Mouse (Mus musculus): ENCODE measurements around the gene Tstd3. TPM values are rescaled to one million over a fixed set of nuclear protein-coding genes. Genes with fewer than 3 reads are reported as not detected.

The Tstd3 gene
- 12.4 and 13.7 TPM in 2 replicates for polyA plus RNA-seq (2014; fragmentation: Nextera tagmentation; extraction: Ambion mirVana)

GRCm38 (mm10) chr4:21766863-21767304, at the start of gene Tstd3, which contains the start of gene Usp45:
Tstd3 (minus strand) TSS chr4:21767212.
Usp45 (plus strand) TSS chr4:21767156.
- Histone ChIP-seq H3K9ac (ENCODE audit: low read depth, low read length) (peak within 1 kb of the TSS; percentile 56; the same call in 1 of the 2 replicates), H3K27ac (ENCODE audit: low read depth, low read length) (no peak within 1 kb of the TSS), H3K4me1 (ENCODE audit: control insufficient read depth, insufficient read depth, low read length) (0 out of 2 replicates have a peak, but pooled peaks cover 4% of the 10 kb centered on the region), H3K27me3 (ENCODE audit: control insufficient read depth, insufficient read depth, low read length) (no peaks in the 10 kb centered on the region), H3K4me3 (ENCODE audit: low read length) (peak within 1 kb of the TSS; percentile 62), H3K36me3 (ENCODE audit: control insufficient read depth, insufficient read depth, low read length) (no peaks in the 10 kb centered on the region), H3K4me2 (replicated peaks; ENCODE audit: low read depth, low read length) (peak within 1 kb of the TSS; percentile 77), H3K9me3 (ENCODE audit: control insufficient read depth, low read length) (no peaks in the 10 kb centered on the region)
- WGBS, result 3% methylated on average over 17 of the region's 17 CpGs
- ATAC-seq (ENCODE audit: low FRiP score, low TSS enrichment), result peak; percentile 96

GRCm38 (mm10) chr4:21814029-21814428, 47.0 kb upstream of the Tstd3 start:
- Histone ChIP-seq H3K9me3 (ENCODE audit: control insufficient read depth, low read length) (no peaks in the 10 kb centered on the region), H3K4me3 (ENCODE audit: low read length) (no peak overlapping the region), H3K27me3 (ENCODE audit: control insufficient read depth, insufficient read depth, low read length) (no peaks in the 10 kb centered on the region), H3K4me2 (replicated peaks; ENCODE audit: low read depth, low read length) (no peak overlapping the region), H3K9ac (ENCODE audit: low read depth, low read length) (no peak overlapping the region), H3K36me3 (ENCODE audit: control insufficient read depth, insufficient read depth, low read length) (peaks cover 25% of the 10 kb centered on the region; the same call in 1 of the 2 replicates), H3K27ac (ENCODE audit: low read depth, low read length) (no peak overlapping the region), H3K4me1 (ENCODE audit: control insufficient read depth, insufficient read depth, low read length) (no peaks in the 10 kb centered on the region)
- ATAC-seq (ENCODE audit: low FRiP score, low TSS enrichment), result peak; percentile 83
- 42% methylated on average over 2 of the region's 2 CpGs for WGBS

- Histone ChIP-seq H3K36me3 (ENCODE audit: control insufficient read depth, insufficient read depth, low read length) (peaks cover 21% of the 10 kb centered on the region; the same call in 1 of the 2 replicates), H3K4me1 (ENCODE audit: control insufficient read depth, insufficient read depth, low read length) (no peaks in the 10 kb centered on the region), H3K27ac (ENCODE audit: low read depth, low read length) (no peak overlapping the region), H3K27me3 (ENCODE audit: control insufficient read depth, insufficient read depth, low read length) (no peaks in the 10 kb centered on the region), H3K4me2 (replicated peaks; ENCODE audit: low read depth, low read length) (no peak overlapping the region), H3K4me3 (ENCODE audit: low read length) (no peak overlapping the region), H3K9me3 (ENCODE audit: control insufficient read depth, low read length) (no peaks in the 10 kb centered on the region), H3K9ac (ENCODE audit: low read depth, low read length) (no peak overlapping the region)
- no peak for ATAC-seq (ENCODE audit: low FRiP score, low TSS enrichment)
- 90% methylated on average over 6 of the region's 6 CpGs for WGBS
Measured at GRCm38 (mm10) chr4:21812635-21813034, 45.6 kb upstream of the Tstd3 start.

GRCm38 (mm10) chr4:21810608-21811007, 43.6 kb upstream of the Tstd3 start:
- H3K27me3 ChIP-seq (ENCODE audit: control insufficient read depth, insufficient read depth, low read length), result no peaks in the 10 kb centered on the region
- ATAC-seq (ENCODE audit: low FRiP score, low TSS enrichment), result no peak
- no peaks in the 10 kb centered on the region for H3K9me3 ChIP-seq (ENCODE audit: control insufficient read depth, low read length)
- H3K36me3 ChIP-seq (ENCODE audit: control insufficient read depth, insufficient read depth, low read length), result peaks cover 19% of the 10 kb centered on the region; the same call in 1 of the 2 replicates
- H3K4me2 ChIP-seq (replicated peaks; ENCODE audit: low read depth, low read length), result no peak overlapping the region
- no peak overlapping the region for H3K9ac ChIP-seq (ENCODE audit: low read depth, low read length)
- no peak overlapping the region for H3K27ac ChIP-seq (ENCODE audit: low read depth, low read length)
- no peak overlapping the region for H3K4me3 ChIP-seq (ENCODE audit: low read length)
- WGBS, result 88% methylated on average over 3 of the region's 3 CpGs
- no peaks in the 10 kb centered on the region for H3K4me1 ChIP-seq (ENCODE audit: control insufficient read depth, insufficient read depth, low read length)

GRCm38 (mm10) chr4:21807204-21807603, 40.2 kb upstream of the Tstd3 start:
- peaks cover 26% of the 10 kb centered on the region for H3K36me3 ChIP-seq (ENCODE audit: control insufficient read depth, insufficient read depth, low read length)
- 79% methylated on average over 5 of the region's 5 CpGs for WGBS
- no peaks in the 10 kb centered on the region for H3K4me1 ChIP-seq (ENCODE audit: control insufficient read depth, insufficient read depth, low read length)
- H3K9me3 ChIP-seq (ENCODE audit: control insufficient read depth, low read length), result no peaks in the 10 kb centered on the region
- H3K4me2 ChIP-seq (replicated peaks; ENCODE audit: low read depth, low read length), result no peak overlapping the region
- no peak overlapping the region for H3K27ac ChIP-seq (ENCODE audit: low read depth, low read length)
- no peak overlapping the region for H3K4me3 ChIP-seq (ENCODE audit: low read length)
- no peak overlapping the region for H3K9ac ChIP-seq (ENCODE audit: low read depth, low read length)
- H3K27me3 ChIP-seq (ENCODE audit: control insufficient read depth, insufficient read depth, low read length), result no peaks in the 10 kb centered on the region
- ATAC-seq (ENCODE audit: low FRiP score, low TSS enrichment), result no peak

GRCm38 (mm10) chr4:21801620-21802019, 34.6 kb upstream of the Tstd3 start:
- ATAC-seq (ENCODE audit: low FRiP score, low TSS enrichment), result no peak
- no peaks in the 10 kb centered on the region for H3K4me1 ChIP-seq (ENCODE audit: control insufficient read depth, insufficient read depth, low read length)
- H3K9me3 ChIP-seq (ENCODE audit: control insufficient read depth, low read length), result no peaks in the 10 kb centered on the region
- H3K4me2 ChIP-seq (replicated peaks; ENCODE audit: low read depth, low read length), result no peak overlapping the region
- WGBS, result 100% methylated on average over 2 of the region's 2 CpGs
- H3K27me3 ChIP-seq (ENCODE audit: control insufficient read depth, insufficient read depth, low read length), result no peaks in the 10 kb centered on the region
- H3K4me3 ChIP-seq (ENCODE audit: low read length), result no peak overlapping the region
- H3K9ac ChIP-seq (ENCODE audit: low read depth, low read length), result no peak overlapping the region
- peaks cover 36% of the 10 kb centered on the region for H3K36me3 ChIP-seq (ENCODE audit: control insufficient read depth, insufficient read depth, low read length)
- H3K27ac ChIP-seq (ENCODE audit: low read depth, low read length), result no peak overlapping the region

GRCm38 (mm10) chr4:21801013-21801412, 34.0 kb upstream of the Tstd3 start:
- Histone ChIP-seq H3K4me3 (ENCODE audit: low read length) (no peak overlapping the region), H3K36me3 (ENCODE audit: control insufficient read depth, insufficient read depth, low read length) (peaks cover 36% of the 10 kb centered on the region), H3K9me3 (ENCODE audit: control insufficient read depth, low read length) (no peaks in the 10 kb centered on the region), H3K27me3 (ENCODE audit: control insufficient read depth, insufficient read depth, low read length) (no peaks in the 10 kb centered on the region), H3K4me1 (ENCODE audit: control insufficient read depth, insufficient read depth, low read length) (no peaks in the 10 kb centered on the region), H3K9ac (ENCODE audit: low read depth, low read length) (no peak overlapping the region), H3K27ac (ENCODE audit: low read depth, low read length) (no peak overlapping the region), H3K4me2 (replicated peaks; ENCODE audit: low read depth, low read length) (no peak overlapping the region)
- 96% methylated on average over 1 of the region's 1 CpGs for WGBS
- ATAC-seq (ENCODE audit: low FRiP score, low TSS enrichment), result no peak

GRCm38 (mm10) chr4:21793631-21794030, 26.6 kb upstream of the Tstd3 start:
- Histone ChIP-seq H3K9me3 (ENCODE audit: control insufficient read depth, low read length) (no peaks in the 10 kb centered on the region), H3K9ac (ENCODE audit: low read depth, low read length) (no peak overlapping the region), H3K4me1 (ENCODE audit: control insufficient read depth, insufficient read depth, low read length) (no peaks in the 10 kb centered on the region), H3K4me2 (replicated peaks; ENCODE audit: low read depth, low read length) (no peak overlapping the region), H3K4me3 (ENCODE audit: low read length) (no peak overlapping the region), H3K27me3 (ENCODE audit: control insufficient read depth, insufficient read depth, low read length) (no peaks in the 10 kb centered on the region), H3K27ac (ENCODE audit: low read depth, low read length) (no peak overlapping the region), H3K36me3 (ENCODE audit: control insufficient read depth, insufficient read depth, low read length) (peaks cover 14% of the 10 kb centered on the region)
- ATAC-seq (ENCODE audit: low FRiP score, low TSS enrichment), result no peak
- 59% methylated on average over 3 of the region's 3 CpGs for WGBS

GRCm38 (mm10) chr4:21789836-21790235, 22.8 kb upstream of the Tstd3 start:
- H3K4me1 ChIP-seq (ENCODE audit: control insufficient read depth, insufficient read depth, low read length), result no peaks in the 10 kb centered on the region

More at GRCm38 (mm10) chr4:21789836-21790235, 22.8 kb upstream of the Tstd3 start:
- 92% methylated on average over 4 of the region's 4 CpGs for WGBS
- Histone ChIP-seq H3K4me2 (replicated peaks; ENCODE audit: low read depth, low read length) (no peak overlapping the region), H3K27me3 (ENCODE audit: control insufficient read depth, insufficient read depth, low read length) (no peaks in the 10 kb centered on the region), H3K9ac (ENCODE audit: low read depth, low read length) (no peak overlapping the region), H3K36me3 (ENCODE audit: control insufficient read depth, insufficient read depth, low read length) (peaks cover 22% of the 10 kb centered on the region), H3K27ac (ENCODE audit: low read depth, low read length) (no peak overlapping the region), H3K4me3 (ENCODE audit: low read length) (no peak overlapping the region), H3K9me3 (ENCODE audit: control insufficient read depth, low read length) (no peaks in the 10 kb centered on the region)
- no peak for ATAC-seq (ENCODE audit: low FRiP score, low TSS enrichment)

Measured in kidney, embryonic 14.5 days (tissue).